Mouse (Mus musculus): ENCODE results near the gene Epo.

- TF ChIP-seq CTCF (IDR thresholded peaks at IDR 0.05; ENCODE audit: extremely low read depth, insufficient read length, insufficient replicate concordance, low read depth, low read length) (no peak), POLR2A (IDR thresholded peaks at IDR 0.05; ENCODE audit: low read depth, low read length) (no peak)
Observed at GRCm38 (mm10) chr5:137485851-137486155, 47.2 kb downstream of the Epo start.

Measured in small intestine, adult 2 months (tissue).